Mouse (Mus musculus) myocyte (in vitro differentiated cells): ENCODE measurements around the gene Fuz. TPM values are rescaled to one million over a fixed set of nuclear protein-coding genes. Genes with fewer than 3 reads are reported as not detected.
A peak's percentile ranks its signal among the peaks of the same experiment; 100 is the strongest.

Source experiments
- H3K27me3 ChIP-seq: one replicate; pipeline ENCODE4 v1.6.1; 2011; ENCODE audit not compliant: control insufficient read depth, insufficient read depth, insufficient read length
- H3K36me3 ChIP-seq: one replicate; pipeline ENCODE4 v1.6.1; 2011; ENCODE audit not compliant: control insufficient read depth, insufficient read depth
- H3K4me2 ChIP-seq: one replicate; pipeline ENCODE4 v1.6.1; 2011; ENCODE audit warnings: low read depth, control low read depth
- H3K4me3 ChIP-seq: one replicate; pipeline ENCODE4 v1.5.1; 2011; ENCODE audit warnings: mild to moderate bottlenecking, control low read depth, moderate library complexity
- H3K79me2 ChIP-seq: one replicate; pipeline ENCODE4 v1.6.1; 2011; ENCODE audit not compliant: control insufficient read depth, insufficient read depth
- H3ac ChIP-seq: one replicate; pipeline ENCODE4 v1.6.1; 2011; ENCODE audit not compliant: control insufficient read depth, insufficient read length
- CEBPB ChIP-seq: IDR thresholded peaks from 2 replicates; pipeline ENCODE4 v1.6.1; 2011; ENCODE audit warnings: mild to moderate bottlenecking, moderate library complexity; ENCODE audit not compliant: poor library complexity, insufficient read depth, severe bottlenecking
- E2F4 ChIP-seq: IDR thresholded peaks from one replicate; pipeline ENCODE4 v1.6.1; 2011; ENCODE audit warnings: mild to moderate bottlenecking, control low read depth, moderate library complexity; ENCODE audit not compliant: insufficient read depth
- MAX ChIP-seq: IDR thresholded peaks from one replicate; pipeline ENCODE4 v1.6.1; 2011; ENCODE audit warnings: low read depth, mild to moderate bottlenecking, control low read depth
- MYOD1 ChIP-seq, 3 experiments: IDR thresholded peaks; one replicate each; pipeline ENCODE4 v1.6.1; 2011; ENCODE audit warnings: control low read depth in 2 of 3, low read depth in 2 of 3, mild to moderate bottlenecking in 2 of 3, moderate library complexity in 1 of 3; ENCODE audit not compliant: insufficient read length in 2 of 3, control insufficient read depth in 1 of 3
- MYOG ChIP-seq, 3 experiments: IDR thresholded peaks; one replicate each; pipeline ENCODE4 v1.6.1; 2011; ENCODE audit warnings: control low read depth in 2 of 3, low read depth in 2 of 3, mild to moderate bottlenecking in 2 of 3; ENCODE audit not compliant: insufficient read length in 2 of 3, control insufficient read depth in 1 of 3, insufficient read depth in 1 of 3
- POLR2A ChIP-seq: IDR thresholded peaks from one replicate; pipeline ENCODE4 v1.6.1; 2011; ENCODE audit warnings: low read depth, mild to moderate bottlenecking, control low read depth, moderate library complexity; ENCODE audit not compliant: insufficient read length
- POLR2AphosphoS2 ChIP-seq: IDR thresholded peaks from one replicate; pipeline ENCODE4 v1.6.1; 2011; ENCODE audit warnings: low read depth, control low read depth; ENCODE audit not compliant: insufficient read length
- REST ChIP-seq: IDR thresholded peaks from one replicate; pipeline ENCODE4 v1.6.1; 2011; ENCODE audit warnings: mild to moderate bottlenecking, control low read depth, moderate library complexity; ENCODE audit not compliant: insufficient read depth, insufficient read length
- SRF ChIP-seq: IDR thresholded peaks from one replicate; pipeline ENCODE4 v1.6.1; 2011; ENCODE audit warnings: low read depth; ENCODE audit not compliant: control insufficient read depth, insufficient read length
- TCF12 ChIP-seq: IDR thresholded peaks from one replicate; pipeline ENCODE4 v1.6.1; 2011; ENCODE audit warnings: mild to moderate bottlenecking, control low read depth; ENCODE audit not compliant: poor library complexity, insufficient read depth, severe bottlenecking
- TCF3 ChIP-seq: IDR thresholded peaks from one replicate; pipeline ENCODE4 v1.6.1; 2011; ENCODE audit warnings: low read depth, control low read depth; ENCODE audit not compliant: insufficient read length
- USF1 ChIP-seq: IDR thresholded peaks from one replicate; pipeline ENCODE4 v1.6.1; 2011; ENCODE audit warnings: low read depth, mild to moderate bottlenecking, control low read depth, moderate library complexity
- polyA plus RNA-seq: library from polyadenylated mRNA; unstranded; fragments of >200 nt; fragmentation: generic; extraction: Trizol; gene quantifications from one replicate; pipeline ENCODE4 v1.2.1, GENCODE M21; 2012; ENCODE audit warnings: missing spikeins

The Fuz gene
- polyA plus RNA-seq, 1 experiment = 11.6 TPM

DNA sequence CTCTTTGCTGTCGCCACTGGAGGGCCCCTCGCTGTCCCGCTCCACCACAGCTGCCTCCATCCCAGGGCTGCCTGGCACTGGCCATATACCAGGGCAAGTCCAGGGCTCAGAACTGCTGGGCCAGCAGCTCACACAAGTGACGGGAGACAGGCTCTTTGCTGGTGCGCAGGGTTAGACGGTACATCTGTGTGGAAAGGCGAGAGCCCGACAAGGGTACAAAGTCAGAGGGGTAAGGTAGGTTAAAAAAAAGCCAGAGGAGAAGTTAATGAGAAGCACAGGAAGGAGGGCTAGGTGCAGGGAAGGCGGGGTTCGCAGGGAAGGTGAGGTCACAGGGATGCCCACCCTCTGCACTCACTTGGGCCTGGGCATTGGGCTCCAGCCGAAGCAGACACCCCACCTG, 4.8 kb downstream of the Fuz start:
- no peak overlapping the region for H3K4me3 ChIP-seq
- no peak overlapping the region for H3K4me2 ChIP-seq
- H3ac ChIP-seq = no peak overlapping the region
- no peaks in the 10 kb centered on the region for H3K79me2 ChIP-seq
- no peaks in the 10 kb centered on the region for H3K27me3 ChIP-seq
- H3K36me3 ChIP-seq = peaks cover 7% of the 10 kb centered on the region
- TF ChIP-seq POLR2A = peak; percentile 8
- no peak for TF ChIP-seq MAX
- peak; percentile 68 for TF ChIP-seq POLR2AphosphoS2

DNA sequence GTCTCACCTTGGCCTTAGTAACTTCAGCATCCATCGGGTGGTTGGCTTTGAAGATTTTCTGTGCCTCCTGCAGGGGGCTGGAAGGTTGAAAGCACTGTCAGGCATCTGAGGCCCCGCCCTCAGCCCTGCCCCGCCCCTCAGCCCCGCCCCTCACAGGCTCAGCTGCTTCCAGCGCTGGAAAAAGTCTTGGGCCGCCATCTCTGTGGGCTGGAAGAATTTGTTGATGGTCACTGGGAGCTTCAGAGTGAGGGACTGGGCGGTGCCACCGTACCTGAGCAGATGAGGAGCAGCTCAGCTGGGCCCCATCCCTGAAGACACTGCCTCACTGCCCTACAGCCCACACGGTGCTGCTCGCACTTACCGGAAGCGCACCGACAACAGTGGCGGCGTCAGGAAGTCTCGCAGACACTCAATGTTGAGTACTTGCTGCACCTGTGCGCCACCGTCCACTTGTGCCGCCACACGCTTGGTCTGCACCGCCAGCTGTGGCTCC, 5.4 kb downstream of the Fuz start:
- Histone ChIP-seq H3K27me3 (no peaks in the 10 kb centered on the region), H3ac (no peak overlapping the region), H3K4me2 (no peak overlapping the region), H3K4me3 (no peak overlapping the region), H3K36me3 (peaks cover 7% of the 10 kb centered on the region), H3K79me2 (no peaks in the 10 kb centered on the region)
- TF ChIP-seq MYOG (IDR thresholded peaks at IDR 0.05; ENCODE audit: control insufficient read depth in 1 of 3, insufficient read depth in 1 of 3, insufficient read length in 2 of 3, low read depth in 2 of 3) = peak in 1 of 3 experiments; percentile 39
- TF ChIP-seq TCF3 = no peak
- peak; percentile 69 for TF ChIP-seq POLR2AphosphoS2
- TF ChIP-seq CEBPB = no peak
- peak; percentile 25 for TF ChIP-seq POLR2A
- no peak for TF ChIP-seq USF1
- no peak for TF ChIP-seq REST
- no peak for TF ChIP-seq MAX
- no peak for TF ChIP-seq SRF

DNA sequence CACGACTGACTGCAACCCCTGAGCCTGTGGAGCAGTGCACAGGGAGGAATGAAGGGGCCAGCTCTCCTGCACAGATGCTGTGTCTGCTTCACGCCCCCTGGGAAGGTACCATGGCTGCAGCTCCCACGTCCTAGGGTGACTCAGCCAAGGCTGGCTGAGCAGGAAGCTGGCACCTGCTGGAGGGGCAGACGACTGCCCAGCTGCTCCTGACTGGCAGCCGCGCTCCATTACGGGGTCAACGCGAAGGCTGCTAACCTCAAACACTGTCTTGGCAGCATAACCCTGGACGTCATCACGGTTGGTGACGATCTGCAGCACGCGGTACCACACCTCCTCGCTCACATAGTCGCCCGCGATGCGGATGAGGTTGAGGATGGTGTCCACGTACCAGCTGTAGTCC, 9.6 kb downstream of the Fuz start:
- Histone ChIP-seq H3K4me2 (no peak overlapping the region), H3K4me3 (no peak overlapping the region), H3ac (no peak overlapping the region), H3K27me3 (no peaks in the 10 kb centered on the region), H3K36me3 (peaks cover 7% of the 10 kb centered on the region), H3K79me2 (no peaks in the 10 kb centered on the region)
- TF ChIP-seq SRF = no peak
- peak in 2 of 3 experiments; percentile 48 to 64 for TF ChIP-seq MYOG (IDR thresholded peaks at IDR 0.05; ENCODE audit: control insufficient read depth in 1 of 3, insufficient read depth in 1 of 3, insufficient read length in 2 of 3, low read depth in 2 of 3)
- TF ChIP-seq MYOD1 (IDR thresholded peaks at IDR 0.05; ENCODE audit: control insufficient read depth in 1 of 3, insufficient read length in 2 of 3, low read depth in 2 of 3) = peak in 2 of 3 experiments; percentile 47 to 76
- no peak for TF ChIP-seq USF1
- TF ChIP-seq E2F4 = no peak
- no peak for TF ChIP-seq CEBPB
- no peak for TF ChIP-seq POLR2A
- no peak for TF ChIP-seq TCF3
- no peak for TF ChIP-seq MAX
- TF ChIP-seq REST = no peak
- peak; percentile 7 for TF ChIP-seq POLR2AphosphoS2
- no peak for TF ChIP-seq TCF12

DNA sequence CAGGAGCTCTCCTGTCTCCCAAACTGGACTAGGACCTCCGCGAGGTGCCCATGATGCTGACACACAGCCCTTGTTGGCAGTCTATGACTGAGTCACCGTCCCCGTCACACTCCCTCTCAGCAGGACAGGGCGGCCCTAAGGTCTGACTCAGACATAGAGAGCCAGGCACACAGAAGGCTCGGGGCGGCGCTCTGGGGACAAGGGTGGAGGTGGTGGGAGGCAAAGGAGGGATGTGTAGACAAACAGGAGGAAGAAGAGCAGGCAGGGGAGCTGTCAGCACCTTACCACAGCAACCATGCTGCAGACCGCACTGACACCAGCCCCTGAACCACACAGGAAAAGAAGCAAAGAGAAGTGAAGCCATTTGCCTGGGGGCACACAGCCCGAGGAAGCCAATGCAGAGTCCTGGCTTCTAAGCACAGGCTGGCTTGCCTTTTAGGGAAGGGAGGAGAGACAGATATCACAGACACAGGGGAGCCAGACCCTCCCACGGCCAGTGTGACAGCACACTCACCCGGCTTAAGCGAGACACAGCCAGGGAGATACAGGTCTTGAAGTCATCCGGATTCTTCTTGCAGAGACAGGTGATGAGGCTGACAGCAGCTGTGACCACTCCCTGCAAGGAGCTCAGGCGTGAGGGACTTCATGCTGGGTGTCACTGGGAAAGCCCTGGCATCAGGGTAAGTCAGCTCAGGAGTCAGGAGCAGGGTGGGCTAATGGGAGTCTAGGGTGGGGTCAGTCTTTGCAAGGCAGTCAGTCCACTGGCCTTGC, 13.0 kb downstream of the Fuz start:
- H3K4me3 ChIP-seq = no peak overlapping the region
- TF ChIP-seq POLR2A = no peak
- TF ChIP-seq MYOD1 (IDR thresholded peaks at IDR 0.05; ENCODE audit: control insufficient read depth in 1 of 3, insufficient read length in 2 of 3, low read depth in 2 of 3) = peak; percentile 15 to 89 (median 72)
- no peak for TF ChIP-seq SRF
- TF ChIP-seq MYOG (IDR thresholded peaks at IDR 0.05; ENCODE audit: control insufficient read depth in 1 of 3, insufficient read depth in 1 of 3, insufficient read length in 2 of 3, low read depth in 2 of 3) = peak; percentile 39 to 86 (median 55)
- no peak overlapping the region for H3ac ChIP-seq
- no peaks in the 10 kb centered on the region for H3K79me2 ChIP-seq
- H3K27me3 ChIP-seq = no peaks in the 10 kb centered on the region
- H3K36me3 ChIP-seq = peaks cover 11% of the 10 kb centered on the region
- peak overlapping the region; percentile 45 for H3K4me2 ChIP-seq

DNA sequence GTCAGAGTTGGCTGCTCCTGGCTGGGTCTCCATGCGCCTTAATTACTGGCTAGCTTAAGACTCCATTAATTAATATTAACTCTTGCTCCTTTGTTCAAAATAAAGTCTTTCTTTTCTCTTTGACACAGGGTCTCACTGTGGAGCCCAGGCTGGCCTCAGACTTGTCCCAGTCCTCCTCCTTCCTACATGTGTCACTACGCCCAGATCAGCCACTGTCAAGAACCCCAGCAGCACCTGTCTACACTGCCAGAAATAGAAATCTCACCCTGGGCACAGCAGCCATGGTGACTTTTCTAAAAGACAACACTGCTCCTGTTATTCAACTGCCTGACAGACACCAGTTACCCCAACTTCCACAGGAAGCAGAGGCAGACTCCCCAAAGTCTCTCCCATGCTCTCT, 18.5 kb downstream of the Fuz start:
- TF ChIP-seq MYOG (IDR thresholded peaks at IDR 0.05; ENCODE audit: control insufficient read depth in 1 of 3, insufficient read depth in 1 of 3, insufficient read length in 2 of 3, low read depth in 2 of 3) = peak in 2 of 3 experiments; percentile 12 to 58
- TF ChIP-seq E2F4 = no peak
- peak in 2 of 3 experiments; percentile 16 to 74 for TF ChIP-seq MYOD1 (IDR thresholded peaks at IDR 0.05; ENCODE audit: control insufficient read depth in 1 of 3, insufficient read length in 2 of 3, low read depth in 2 of 3)
- TF ChIP-seq TCF12 = no peak
- TF ChIP-seq POLR2AphosphoS2 = no peak
- Histone ChIP-seq H3K36me3 (peaks cover 15% of the 10 kb centered on the region), H3ac (no peak overlapping the region), H3K79me2 (peaks cover under 1% of the 10 kb centered on the region), H3K4me3 (no peak overlapping the region), H3K4me2 (peak overlapping the region; percentile 24), H3K27me3 (no peaks in the 10 kb centered on the region)
